Mouse (Mus musculus): Measurements from ENCODE around the gene Tmem235.

DNA sequence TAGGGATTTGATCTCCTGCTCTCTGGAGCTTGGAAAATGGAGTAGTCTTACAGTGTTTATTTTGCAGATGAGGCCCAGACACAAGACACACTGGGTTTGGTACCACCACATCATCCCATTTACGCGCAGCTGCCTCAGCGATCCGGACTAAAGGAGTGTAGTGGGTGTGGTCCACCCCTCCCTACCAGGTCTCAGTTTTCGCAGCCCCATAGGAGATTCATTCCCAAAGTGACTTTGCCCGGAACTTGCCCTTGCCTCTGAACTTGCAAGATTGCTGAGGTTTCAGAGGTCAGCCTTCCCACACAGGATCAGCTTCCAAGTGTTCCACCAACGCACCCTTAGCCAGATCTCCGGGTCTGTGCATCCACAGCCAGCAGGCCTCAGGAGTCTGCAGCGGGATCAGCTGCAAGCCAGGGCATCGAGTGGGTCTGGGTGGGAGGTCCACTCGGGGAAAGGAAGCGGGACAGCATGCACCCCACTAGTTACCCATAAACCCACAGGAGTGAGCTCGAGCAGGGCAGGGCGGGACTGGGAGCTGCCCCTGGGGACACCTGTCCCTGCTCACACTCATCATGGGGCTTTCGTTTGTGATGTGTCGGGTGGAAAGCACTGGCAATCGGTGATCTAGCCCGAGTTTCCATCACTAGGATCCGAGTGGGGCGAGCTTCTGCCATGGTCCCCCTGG is 27.8 kb downstream of the Tmem235 start:
- TF ChIP-seq POLR2A (IDR thresholded peaks at IDR 0.05; ENCODE audit: extremely low read depth, insufficient read depth, low read length), result no peak
- TF ChIP-seq CTCF (IDR thresholded peaks at IDR 0.05; ENCODE audit: low read depth, low read length), result no peak
